Mouse (Mus musculus): Measurements from ENCODE around the gene Anxa4. TPM values are rescaled to one million over a fixed set of nuclear protein-coding genes. Genes with fewer than 3 reads are reported as not detected.

Anxa4 gene
- polyA plus RNA-seq, 1 experiment from 2014 or later: 12.1 TPM

- H3K36me3 ChIP-seq (ENCODE audit: control insufficient read depth, insufficient read depth, low read length): no peaks in the 10 kb centered on the region
- H3K9ac ChIP-seq (ENCODE audit: low read length): no peak overlapping the region
- DNase-seq (ENCODE audit: low spot score) (no peak), ATAC-seq (ENCODE audit: insufficient number of reproducible peaks, low FRiP score, low TSS enrichment, low read depth) (no peak)
- H3K27ac ChIP-seq (replicated peaks; ENCODE audit: low read depth, low read length): no peak overlapping the region
- no peak overlapping the region for H3K4me2 ChIP-seq (ENCODE audit: low read depth, severe bottlenecking)
- H3K4me1 ChIP-seq (ENCODE audit: control insufficient read depth, insufficient read depth, low read length): peaks cover 4% of the 10 kb centered on the region; the same call in 1 of the 2 replicates
- H3K4me3 ChIP-seq (ENCODE audit: low read depth, low read length): no peak overlapping the region
- WGBS: 85% methylated on average over 10 of the region's 10 CpGs
- H3K27me3 ChIP-seq (ENCODE audit: control insufficient read depth, insufficient read depth, low read length): peaks cover 16% of the 10 kb centered on the region; the same call in 1 of the 2 replicates
- no peaks in the 10 kb centered on the region for H3K9me3 ChIP-seq (ENCODE audit: control insufficient read depth, low read length)
Measured at GRCm38 (mm10) chr6:86790351-86790943, 2.9 kb downstream of the Anxa4 start.

GRCm38 (mm10) chr6:86788242-86788641 lies 5.1 kb downstream of the Anxa4 start:
- no peak overlapping the region for H3K27ac ChIP-seq (replicated peaks; ENCODE audit: low read depth, low read length)
- H3K36me3 ChIP-seq (ENCODE audit: control insufficient read depth, insufficient read depth, low read length): no peaks in the 10 kb centered on the region
- H3K9me3 ChIP-seq (ENCODE audit: control insufficient read depth, low read length): no peaks in the 10 kb centered on the region
- H3K27me3 ChIP-seq (ENCODE audit: control insufficient read depth, insufficient read depth, low read length): peaks cover 11% of the 10 kb centered on the region; the same call in 1 of the 2 replicates
- no peak overlapping the region for H3K4me2 ChIP-seq (ENCODE audit: low read depth, severe bottlenecking)
- H3K4me1 ChIP-seq (ENCODE audit: control insufficient read depth, insufficient read depth, low read length): peaks cover 4% of the 10 kb centered on the region; the same call in 1 of the 2 replicates
- ATAC-seq (ENCODE audit: insufficient number of reproducible peaks, low FRiP score, low TSS enrichment, low read depth) (no peak), DNase-seq (ENCODE audit: low spot score) (no peak)
- no peak overlapping the region for H3K4me3 ChIP-seq (ENCODE audit: low read depth, low read length)
- no peak overlapping the region for H3K9ac ChIP-seq (ENCODE audit: low read length)
- WGBS: 86% methylated on average over 4 of the region's 4 CpGs

GRCm38 (mm10) chr6:86786545-86786944 lies 6.8 kb downstream of the Anxa4 start:
- no peak overlapping the region for H3K4me2 ChIP-seq (ENCODE audit: low read depth, severe bottlenecking)
- H3K4me3 ChIP-seq (ENCODE audit: low read depth, low read length): no peak overlapping the region
- ATAC-seq (ENCODE audit: insufficient number of reproducible peaks, low FRiP score, low TSS enrichment, low read depth): no peak
- 97% methylated on average over 3 of the region's 3 CpGs for WGBS
- no peaks in the 10 kb centered on the region for H3K9me3 ChIP-seq (ENCODE audit: control insufficient read depth, low read length)
- H3K27ac ChIP-seq (replicated peaks; ENCODE audit: low read depth, low read length): no peak overlapping the region
- no peaks in the 10 kb centered on the region for H3K27me3 ChIP-seq (ENCODE audit: control insufficient read depth, insufficient read depth, low read length)
- H3K9ac ChIP-seq (ENCODE audit: low read length): no peak overlapping the region
- H3K36me3 ChIP-seq (ENCODE audit: control insufficient read depth, insufficient read depth, low read length): no peaks in the 10 kb centered on the region
- DNase-seq (ENCODE audit: low spot score): no peak
- H3K4me1 ChIP-seq (ENCODE audit: control insufficient read depth, insufficient read depth, low read length): no peaks in the 10 kb centered on the region

GRCm38 (mm10) chr6:86784739-86785138 lies 8.6 kb downstream of the Anxa4 start:
- H3K36me3 ChIP-seq (ENCODE audit: control insufficient read depth, insufficient read depth, low read length): no peaks in the 10 kb centered on the region
- no peaks in the 10 kb centered on the region for H3K4me1 ChIP-seq (ENCODE audit: control insufficient read depth, insufficient read depth, low read length)
- DNase-seq (ENCODE audit: low spot score) (no peak), ATAC-seq (ENCODE audit: insufficient number of reproducible peaks, low FRiP score, low TSS enrichment, low read depth) (no peak)
- no peaks in the 10 kb centered on the region for H3K27me3 ChIP-seq (ENCODE audit: control insufficient read depth, insufficient read depth, low read length)
- 81% methylated on average over 3 of the region's 3 CpGs for WGBS
- no peak overlapping the region for H3K9ac ChIP-seq (ENCODE audit: low read length)
- H3K4me2 ChIP-seq (ENCODE audit: low read depth, severe bottlenecking): no peak overlapping the region
- H3K9me3 ChIP-seq (ENCODE audit: control insufficient read depth, low read length): no peaks in the 10 kb centered on the region
- no peak overlapping the region for H3K27ac ChIP-seq (replicated peaks; ENCODE audit: low read depth, low read length)
- H3K4me3 ChIP-seq (ENCODE audit: low read depth, low read length): no peak overlapping the region

- WGBS: 89% methylated on average over 2 of the region's 3 CpGs
- no peaks in the 10 kb centered on the region for H3K36me3 ChIP-seq (ENCODE audit: control insufficient read depth, insufficient read depth, low read length)
- DNase-seq (ENCODE audit: low spot score) (no peak), ATAC-seq (ENCODE audit: insufficient number of reproducible peaks, low FRiP score, low TSS enrichment, low read depth) (no peak)
- no peak overlapping the region for H3K27ac ChIP-seq (replicated peaks; ENCODE audit: low read depth, low read length)
- no peaks in the 10 kb centered on the region for H3K4me1 ChIP-seq (ENCODE audit: control insufficient read depth, insufficient read depth, low read length)
- no peaks in the 10 kb centered on the region for H3K27me3 ChIP-seq (ENCODE audit: control insufficient read depth, insufficient read depth, low read length)
- no peaks in the 10 kb centered on the region for H3K9me3 ChIP-seq (ENCODE audit: control insufficient read depth, low read length)
- H3K9ac ChIP-seq (ENCODE audit: low read length): no peak overlapping the region
- no peak overlapping the region for H3K4me2 ChIP-seq (ENCODE audit: low read depth, severe bottlenecking)
- no peak overlapping the region for H3K4me3 ChIP-seq (ENCODE audit: low read depth, low read length)
Measured at GRCm38 (mm10) chr6:86782342-86782741, 11.0 kb downstream of the Anxa4 start.

GRCm38 (mm10) chr6:86781361-86781957 lies 11.9 kb downstream of the Anxa4 start:
- Histone ChIP-seq H3K4me3 (ENCODE audit: low read depth, low read length) (no peak overlapping the region), H3K36me3 (ENCODE audit: control insufficient read depth, insufficient read depth, low read length) (no peaks in the 10 kb centered on the region), H3K4me1 (ENCODE audit: control insufficient read depth, insufficient read depth, low read length) (0 out of 2 replicates have a peak, but pooled peaks cover 4% of the 10 kb centered on the region), H3K9me3 (ENCODE audit: control insufficient read depth, low read length) (no peaks in the 10 kb centered on the region), H3K27ac (replicated peaks; ENCODE audit: low read depth, low read length) (no peak overlapping the region), H3K27me3 (ENCODE audit: control insufficient read depth, insufficient read depth, low read length) (no peaks in the 10 kb centered on the region), H3K9ac (ENCODE audit: low read length) (no peak overlapping the region), H3K4me2 (ENCODE audit: low read depth, severe bottlenecking) (no peak overlapping the region)
- 44% methylated on average over 2 of the region's 2 CpGs for WGBS
- DNase-seq (ENCODE audit: low spot score) (no peak), ATAC-seq (ENCODE audit: insufficient number of reproducible peaks, low FRiP score, low TSS enrichment, low read depth) (no peak)

GRCm38 (mm10) chr6:86778910-86779594 lies 14.3 kb downstream of the Anxa4 start:
- 93% methylated on average over 10 of the region's 10 CpGs for WGBS
- H3K4me3 ChIP-seq (ENCODE audit: low read depth, low read length): no peak overlapping the region
- ATAC-seq (ENCODE audit: insufficient number of reproducible peaks, low FRiP score, low TSS enrichment, low read depth): no peak

GRCm38 (mm10) chr6:86777181-86777580 lies 16.2 kb downstream of the Anxa4 start:
- no peak for DNase-seq (ENCODE audit: low spot score)
- WGBS: 58% methylated on average over 3 of the region's 3 CpGs
- Histone ChIP-seq H3K9me3 (ENCODE audit: control insufficient read depth, low read length) (no peaks in the 10 kb centered on the region), H3K4me3 (ENCODE audit: low read depth, low read length) (no peak overlapping the region), H3K36me3 (ENCODE audit: control insufficient read depth, insufficient read depth, low read length) (no peaks in the 10 kb centered on the region), H3K27ac (replicated peaks; ENCODE audit: low read depth, low read length) (no peak overlapping the region), H3K4me1 (ENCODE audit: control insufficient read depth, insufficient read depth, low read length) (0 out of 2 replicates have a peak, but pooled peaks cover 4% of the 10 kb centered on the region), H3K27me3 (ENCODE audit: control insufficient read depth, insufficient read depth, low read length) (no peaks in the 10 kb centered on the region), H3K9ac (ENCODE audit: low read length) (no peak overlapping the region), H3K4me2 (ENCODE audit: low read depth, severe bottlenecking) (no peak overlapping the region)
- no peak for ATAC-seq (ENCODE audit: insufficient number of reproducible peaks, low FRiP score, low TSS enrichment, low read depth)

More at GRCm38 (mm10) chr6:86778910-86779594, 14.3 kb downstream of the Anxa4 start:
- Histone ChIP-seq H3K4me2 (ENCODE audit: low read depth, severe bottlenecking) (no peak overlapping the region), H3K9me3 (ENCODE audit: control insufficient read depth, low read length) (no peaks in the 10 kb centered on the region), H3K27me3 (ENCODE audit: control insufficient read depth, insufficient read depth, low read length) (no peaks in the 10 kb centered on the region), H3K27ac (replicated peaks; ENCODE audit: low read depth, low read length) (no peak overlapping the region), H3K36me3 (ENCODE audit: control insufficient read depth, insufficient read depth, low read length) (no peaks in the 10 kb centered on the region), H3K9ac (ENCODE audit: low read length) (no peak overlapping the region), H3K4me1 (ENCODE audit: control insufficient read depth, insufficient read depth, low read length) (0 out of 2 replicates have a peak, but pooled peaks cover 4% of the 10 kb centered on the region)
- no peak for DNase-seq (ENCODE audit: low spot score)

All from limb, embryonic 11.5 days (tissue).